Mouse (Mus musculus) urinary bladder, postnatal 10 days (tissue): ENCODE measurements around the gene Krt36.

Source experiments
- DNase-seq: peaks from one replicate; pipeline ENCODE4 v3.0.0; 2022; ENCODE audit warnings: low spot score

Gene Krt36

DNA sequence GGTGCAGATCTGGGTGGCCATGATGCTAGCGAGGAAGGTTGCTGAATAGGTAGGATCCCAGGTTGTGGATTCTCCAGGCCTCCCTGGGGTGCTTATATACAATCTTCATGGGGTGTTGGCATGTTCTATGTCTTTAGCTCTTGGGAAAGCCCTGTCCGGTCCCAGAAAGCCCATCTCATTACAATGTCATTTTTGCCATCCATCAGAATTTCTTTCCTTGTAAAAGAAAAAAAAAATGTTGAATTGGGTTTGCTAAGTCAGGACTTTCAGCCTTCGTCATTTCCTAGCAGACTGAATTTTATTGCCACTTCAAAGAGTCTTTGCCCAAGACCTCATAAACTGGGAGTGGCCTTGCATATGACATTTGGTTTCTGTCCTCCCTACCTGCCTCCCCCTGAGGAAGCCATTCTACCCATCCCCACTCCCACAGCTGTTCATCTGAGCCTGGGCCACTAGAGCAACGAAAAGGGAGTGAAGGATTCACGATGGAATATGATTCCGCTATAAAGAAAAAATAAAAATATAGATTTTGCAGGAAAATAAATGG is at the start of gene Krt36:
TSS of gene Krt36 (minus strand) at position 51 of the 547 bp plus-strand sequence.
- DNase-seq = no peak

DNA sequence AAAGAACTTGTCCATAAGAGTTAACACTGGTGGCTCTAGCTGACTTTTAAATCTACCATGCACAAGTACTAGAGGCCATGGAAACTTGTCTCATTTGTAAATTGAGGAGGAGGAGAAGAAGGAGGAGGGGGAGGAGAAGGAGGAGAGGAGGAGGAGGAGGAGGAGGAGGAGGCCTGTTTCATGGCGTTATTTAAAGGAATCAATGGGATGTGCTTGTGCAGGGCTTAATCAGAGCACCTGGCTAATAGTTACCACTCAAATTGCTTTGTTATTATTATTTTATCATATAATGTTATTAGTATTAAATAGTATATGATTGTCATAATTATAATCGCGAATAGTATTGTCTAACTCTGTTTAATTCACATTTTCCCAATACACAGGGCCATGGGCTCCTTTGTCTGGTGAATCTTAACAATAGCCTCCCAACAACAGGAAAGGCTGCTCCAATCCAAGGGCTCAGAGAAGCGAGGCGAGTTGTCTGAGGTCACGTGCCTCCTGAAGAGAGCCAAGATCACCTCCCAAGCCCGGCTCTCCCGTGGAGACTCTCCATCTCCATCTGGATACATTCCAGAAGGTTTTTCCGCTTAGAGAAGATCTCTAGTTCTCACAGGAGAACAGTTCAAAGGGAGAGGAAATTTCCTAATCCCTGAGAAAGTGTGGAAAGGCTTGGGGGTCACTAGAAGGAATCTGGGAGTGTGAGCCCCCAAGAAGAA is 43.3 kb upstream of the Krt36 start, which contains the start of gene Krt19:
TSS of gene Krt19 (minus strand) at position 51 of the 716 bp plus-strand sequence.
- no peak for DNase-seq

DNA sequence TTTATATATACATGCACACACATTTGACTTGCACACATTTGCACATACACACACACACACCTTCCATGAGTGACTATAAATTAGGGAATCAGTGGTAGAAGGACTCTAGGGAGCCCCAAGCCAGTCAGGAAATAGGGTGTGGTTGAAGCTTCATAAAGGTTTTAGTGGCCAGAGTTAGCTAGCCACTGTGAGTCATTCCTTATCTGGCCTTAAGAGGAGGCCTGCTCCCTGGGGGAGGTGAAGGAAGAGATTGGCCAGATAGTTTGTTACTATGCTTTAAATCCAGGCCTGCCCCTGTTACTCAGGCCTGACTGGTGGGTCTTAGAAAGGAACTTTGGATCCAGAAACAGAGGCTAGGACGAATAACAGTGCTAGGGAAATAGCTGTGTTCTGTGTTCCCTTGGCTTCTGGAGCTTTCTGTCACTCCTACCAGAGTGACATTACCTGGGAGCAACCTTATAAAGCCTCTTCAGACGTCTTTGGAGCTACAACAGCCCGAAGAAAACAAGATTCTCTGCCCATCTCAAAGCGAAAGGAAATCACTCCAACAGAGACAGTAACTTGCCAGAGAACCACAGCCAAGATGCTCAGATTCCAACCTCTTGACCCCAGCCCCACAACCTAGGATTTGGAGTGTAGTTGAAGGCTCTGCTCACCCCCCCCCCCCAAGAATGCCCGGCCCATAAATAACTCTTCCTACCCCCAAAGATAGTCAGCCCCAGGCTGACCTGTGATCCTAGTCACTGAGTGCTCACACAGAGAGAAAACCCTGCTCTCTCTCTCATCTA is 42.3 kb upstream of the Krt36 start:
- DNase-seq = no peak

DNA sequence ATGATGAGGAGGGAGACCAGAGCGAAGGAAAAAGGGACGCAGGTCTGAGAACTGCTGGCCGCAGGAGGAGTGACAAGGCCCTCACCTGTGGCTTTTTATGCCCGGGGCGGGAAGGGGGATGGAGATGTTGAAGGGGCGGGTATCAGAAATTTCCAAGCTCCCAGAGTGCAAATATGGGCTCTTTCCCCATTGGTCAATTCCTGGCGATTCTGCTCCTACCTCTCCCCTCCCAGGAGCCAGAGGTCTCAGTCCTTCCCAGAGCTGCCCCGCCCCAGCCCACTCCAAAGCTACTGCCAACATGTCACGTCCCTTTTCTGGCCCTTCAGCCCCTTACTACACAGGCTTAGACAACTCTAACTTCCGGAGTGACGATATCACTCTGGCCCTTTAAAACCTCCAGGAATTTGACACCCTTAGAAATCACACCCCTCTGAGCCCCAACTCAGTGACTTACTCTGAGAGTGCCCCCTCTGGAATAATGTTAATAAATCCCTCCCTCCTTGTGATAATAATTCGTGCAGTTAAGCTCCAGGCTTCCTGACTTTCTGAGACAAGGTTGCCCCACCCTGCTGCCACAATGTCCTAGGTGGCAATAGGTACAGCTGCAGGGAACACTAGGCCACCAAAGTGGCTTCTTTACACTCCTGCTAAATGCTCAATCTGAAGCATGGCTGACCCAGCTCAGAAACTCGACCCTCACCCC is 40.6 kb upstream of the Krt36 start:
- no peak for DNase-seq

GRCm38 (mm10) chr11:100145104-100145503 is 39.7 kb upstream of the Krt36 start:
- no peak for DNase-seq

- no peak for DNase-seq
Measured at GRCm38 (mm10) chr11:100140966-100141365, 35.5 kb upstream of the Krt36 start.

- DNase-seq = no peak
Measured at GRCm38 (mm10) chr11:100139391-100139790, 34.0 kb upstream of the Krt36 start.

GRCm38 (mm10) chr11:100138809-100139208 is 33.4 kb upstream of the Krt36 start:
- no peak for DNase-seq

DNA sequence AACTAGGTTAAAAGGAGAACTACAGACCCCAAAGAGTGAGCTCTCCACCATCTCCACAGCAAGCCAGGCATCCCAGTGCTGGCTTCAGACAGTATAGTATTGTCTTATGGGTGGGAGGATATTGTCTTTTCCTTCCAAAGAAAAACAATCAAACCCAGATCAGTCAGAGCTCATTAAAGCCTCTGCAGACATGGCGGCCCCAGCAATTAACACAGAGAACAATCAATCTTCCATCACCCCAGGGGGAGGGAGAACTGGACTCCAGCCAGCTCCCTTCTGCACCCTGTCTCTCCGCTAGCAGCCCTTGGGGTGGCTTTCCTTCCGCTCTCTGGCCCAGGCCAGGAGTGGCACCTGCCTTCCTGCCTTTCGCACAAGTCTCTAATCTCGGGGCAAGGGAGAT is 32.3 kb upstream of the Krt36 start:
- no peak for DNase-seq

- DNase-seq = no peak
Measured at GRCm38 (mm10) chr11:100136559-100136958, 31.1 kb upstream of the Krt36 start.

DNA sequence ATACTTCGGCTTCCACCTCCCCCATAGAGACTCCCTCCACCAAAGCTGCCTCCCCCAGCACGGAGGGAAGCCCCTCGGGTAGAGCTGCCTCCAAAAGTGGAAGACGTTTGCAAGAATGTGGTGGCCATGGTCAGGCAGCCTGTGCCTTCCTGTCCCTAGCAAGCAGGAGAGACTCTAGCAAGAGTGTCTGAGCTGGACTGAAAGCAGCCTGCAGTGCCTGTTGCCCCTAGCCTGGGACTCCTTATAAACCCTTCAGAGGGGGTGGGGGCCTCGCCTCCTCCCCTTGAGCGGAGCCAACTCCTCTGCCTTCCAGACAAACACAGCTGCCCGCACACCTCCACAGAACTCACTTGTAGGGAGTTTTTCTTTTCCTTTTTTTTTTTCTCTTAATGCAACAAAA is 30.3 kb upstream of the Krt36 start, which contains the start of gene Krt15:
TSS of gene Krt15 (minus strand) at position 198 of the 400 bp plus-strand sequence.
- no peak for DNase-seq

GRCm38 (mm10) chr11:100124901-100125300 is 19.5 kb upstream of the Krt36 start:
- DNase-seq = no peak

GRCm38 (mm10) chr11:100121466-100121865 is 16.0 kb upstream of the Krt36 start, which contains the start of gene Krt13:
Gene Krt13 (minus strand): TSS chr11:100121566.
- no peak for DNase-seq

DNA sequence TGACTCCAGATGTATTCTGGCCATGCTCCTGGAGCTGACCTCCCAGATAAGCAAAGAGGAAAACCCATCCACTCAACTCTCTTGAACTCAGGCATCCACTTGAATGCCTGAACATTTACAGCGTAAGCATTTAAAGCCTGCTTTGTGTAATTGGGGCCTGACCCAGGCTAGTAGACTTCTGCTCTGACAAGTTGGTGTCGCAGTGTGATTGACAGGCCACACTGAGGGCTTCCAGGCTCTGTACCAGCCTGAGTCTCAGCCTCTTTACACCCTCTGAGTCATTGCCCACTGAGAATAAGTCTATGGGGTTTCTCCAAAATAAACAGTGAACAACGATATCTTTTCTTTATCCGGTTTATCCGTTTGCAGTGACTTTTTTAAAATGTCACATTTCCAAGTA is 14.9 kb upstream of the Krt36 start:
- DNase-seq = no peak

- no peak for DNase-seq
Measured at GRCm38 (mm10) chr11:100113742-100114029, 8.3 kb upstream of the Krt36 start.

- DNase-seq = no peak
Measured at GRCm38 (mm10) chr11:100112935-100113741, 7.7 kb upstream of the Krt36 start.

GRCm38 (mm10) chr11:100102693-100103429 is 2.6 kb downstream of the Krt36 start:
- DNase-seq = no peak

GRCm38 (mm10) chr11:100100391-100100790 is 5.0 kb downstream of the Krt36 start:
- DNase-seq = no peak

- no peak for DNase-seq
Measured at GRCm38 (mm10) chr11:100097819-100098218, 7.6 kb downstream of the Krt36 start.

DNA sequence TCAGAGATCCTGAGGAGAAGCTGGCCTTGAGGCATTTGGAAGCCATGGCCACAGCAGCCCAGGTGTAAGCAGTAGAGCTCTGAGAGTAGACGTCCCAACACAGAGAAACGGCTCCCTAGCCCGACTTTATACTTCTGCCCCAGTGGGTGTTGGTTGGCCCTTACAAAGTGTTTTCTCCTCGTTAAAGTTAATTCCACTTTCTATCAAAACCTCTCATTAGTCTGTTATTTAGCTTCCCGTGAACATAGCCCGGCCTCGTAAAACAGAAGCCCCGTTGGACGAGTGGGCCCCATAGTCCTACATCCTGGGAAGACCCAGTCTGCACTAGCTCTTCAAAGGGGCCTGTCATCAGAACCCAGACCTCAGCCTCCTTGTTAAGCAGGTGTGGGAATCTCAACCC is 9.3 kb downstream of the Krt36 start, which contains the start of gene Krt35:
TSS of gene Krt35 (minus strand) at position 101 of the 400 bp plus-strand sequence.
- no peak for DNase-seq
